Mouse (Mus musculus): ENCODE measurements around the gene Mthfr.

DNA sequence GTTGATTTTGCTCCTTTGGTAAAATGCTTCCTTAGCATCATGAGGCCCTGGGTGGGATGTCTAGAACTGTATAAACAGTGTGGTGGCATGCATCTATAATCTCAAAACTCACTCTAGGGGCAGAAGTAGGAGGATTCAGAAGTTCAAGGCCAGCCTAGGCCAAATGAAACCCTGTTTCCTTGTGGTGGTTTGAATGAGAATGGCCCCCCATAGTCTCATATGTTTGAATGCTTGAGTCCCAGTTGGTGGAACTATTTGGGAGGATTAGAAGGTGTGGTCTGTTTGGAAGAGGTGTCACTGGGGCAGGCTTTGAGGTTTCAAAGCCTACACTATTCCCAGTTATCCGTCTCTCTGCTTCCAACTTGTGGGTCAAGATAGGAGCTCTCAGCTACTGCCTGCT lies 52.3 kb downstream of the Mthfr start:
- no peak for TF ChIP-seq CTCF (IDR thresholded peaks at IDR 0.05; ENCODE audit: extremely low read depth, insufficient read depth, insufficient read length, insufficient replicate concordance)
- TF ChIP-seq POLR2A (IDR thresholded peaks at IDR 0.05; ENCODE audit: low read depth, low read length): no peak
